Mouse (Mus musculus) liver, embryonic 11.5 days (tissue): ENCODE measurements around the gene Clpb. TPM values are rescaled to one million over a fixed set of nuclear protein-coding genes. Genes with fewer than 3 reads are reported as not detected.

Experiments used
- ATAC-seq: fragments of 200-750 bp; cut with Nextera tagmentation; replicated peaks from 2 replicates; pipeline ENCODE4 v1.8.0; 2017; ENCODE audit warnings: moderate number of reproducible peaks, mild to moderate bottlenecking, moderate TSS enrichment, moderate library complexity; ENCODE audit not compliant: low FRiP score
- DNase-seq: peaks from one replicate; pipeline ENCODE4 v3.0.0-alpha.2; 2017; ENCODE audit warnings: low spot score
- H3K27ac ChIP-seq: fragments of 300-500 bp; sonication (generic); 2 replicates; pipeline ENCODE4 v1.5.1; 2014; ENCODE audit warnings: mild to moderate bottlenecking, low read depth, low read length, control low read depth
- H3K27me3 ChIP-seq: fragments of 300-500 bp; sonication (generic); replicated peaks from 2 replicates; pipeline ENCODE4 v1.6.1; 2014; ENCODE audit warnings: low read length, mixed read lengths; ENCODE audit not compliant: control insufficient read depth, insufficient read depth
- H3K36me3 ChIP-seq: fragments of 300-500 bp; sonication (generic); 2 replicates; pipeline ENCODE4 v1.6.1; 2014; ENCODE audit warnings: mild to moderate bottlenecking, low read length, moderate library complexity, mixed read lengths; ENCODE audit not compliant: control insufficient read depth, insufficient read depth
- H3K4me1 ChIP-seq: fragments of 300-500 bp; sonication (generic); replicated peaks from 2 replicates; pipeline ENCODE4 v1.6.1; 2014; ENCODE audit warnings: low read length, mixed read lengths; ENCODE audit not compliant: control insufficient read depth, insufficient read depth
- H3K4me2 ChIP-seq: fragments of 300-500 bp; sonication (generic); 2 replicates; pipeline ENCODE4 v1.6.1; 2014; ENCODE audit warnings: mild to moderate bottlenecking, control low read depth, moderate library complexity
- H3K4me3 ChIP-seq: fragments of 300-500 bp; sonication (generic); 2 replicates; pipeline ENCODE4 v1.5.1; 2014; ENCODE audit warnings: low read depth, low read length, control low read depth
- H3K9ac ChIP-seq: fragments of 300-500 bp; sonication (generic); 2 replicates; pipeline ENCODE4 v1.6.1; 2014; ENCODE audit warnings: low read depth, low read length, control low read depth
- H3K9me3 ChIP-seq: fragments of 300-500 bp; sonication (generic); 2 replicates; pipeline ENCODE4 v1.6.1; 2016; ENCODE audit warnings: low read length, inconsistent platforms, mixed read lengths; ENCODE audit not compliant: control insufficient read depth
- WGBS: fragments of 180-500 bp; shearing (Covaris S2); extraction: QIAGEN DNeasy Blood & Tissue Kit; methylation state at CpG from one replicate; pipeline ENCODE4 v1.1.7; 2014; 5-methylcytosine and 5-hydroxymethylcytosine counted together
- polyA plus RNA-seq: library from polyadenylated mRNA; unstranded; fragments of >200 nt; fragmentation: Nextera tagmentation; extraction: Ambion mirVana; gene quantifications from 2 replicates; pipeline ENCODE4 v1.2.1, GENCODE M21; 2014

Clpb gene
- polyA plus RNA-seq, 1 experiment from 2014 or later: 51.3 TPM

DNA sequence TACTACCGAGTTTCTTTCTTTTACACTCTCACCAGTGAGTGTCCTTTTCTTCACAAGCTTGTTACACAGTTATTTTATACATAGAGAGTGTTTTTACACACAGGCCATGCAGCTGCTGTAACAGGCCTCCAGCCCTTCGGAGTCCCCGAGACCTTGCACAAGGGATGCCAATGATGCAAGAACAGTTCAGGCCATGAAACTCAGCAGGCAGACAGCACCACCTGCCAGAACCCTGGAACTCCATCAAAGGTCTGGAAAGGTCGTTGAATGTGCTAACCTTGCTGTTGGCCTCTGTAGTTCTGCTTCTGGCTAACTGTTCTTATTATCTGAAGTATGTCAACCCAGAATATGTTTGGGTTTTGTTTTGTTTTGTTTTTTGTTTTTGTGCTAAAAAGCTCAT is 8.5 kb upstream of the Clpb start:
- WGBS: 73% methylated on average over 4 of the region's 4 CpGs
- no peak for DNase-seq

DNA sequence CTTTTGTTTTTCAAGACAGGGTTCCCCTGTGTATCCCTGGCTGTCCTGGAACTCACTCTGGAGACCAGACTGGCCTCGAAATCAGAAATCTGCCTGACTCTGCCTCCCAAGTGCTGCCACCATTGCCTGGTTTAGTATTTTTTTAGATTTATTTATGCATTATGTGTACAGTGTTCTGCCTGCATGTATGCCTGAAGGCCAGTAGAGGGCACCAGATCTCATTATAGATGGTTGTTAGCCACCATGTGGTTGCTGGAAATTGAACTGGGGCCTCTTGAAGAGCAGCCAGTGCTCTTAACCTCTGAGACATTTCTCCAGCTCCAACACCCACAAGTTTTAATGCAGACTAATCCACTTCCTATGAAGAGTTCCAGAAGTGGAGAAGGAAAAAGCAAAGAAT is 1.4 kb upstream of the Clpb start:
- Histone ChIP-seq H3K4me1 (peaks cover 6% of the 10 kb centered on the region; the same call in 1 of the 2 replicates), H3K9me3 (no peaks in the 10 kb centered on the region), H3K27me3 (no peaks in the 10 kb centered on the region), H3K27ac (no peak overlapping the region), H3K36me3 (no peaks in the 10 kb centered on the region), H3K4me3 (no peak overlapping the region), H3K9ac (no peak overlapping the region), H3K4me2 (no peak overlapping the region)
- 81% methylated on average over 1 of the region's 1 CpGs for WGBS
- DNase-seq (no peak), ATAC-seq (no peak)

More for the DNA sequence above, 8.5 kb upstream of the Clpb start:
- H3K36me3 ChIP-seq: no peaks in the 10 kb centered on the region
- H3K4me2 ChIP-seq: no peak overlapping the region
- no peak overlapping the region for H3K27ac ChIP-seq
- no peak for ATAC-seq
- H3K9me3 ChIP-seq: no peaks in the 10 kb centered on the region
- no peak overlapping the region for H3K9ac ChIP-seq
- no peak overlapping the region for H3K4me3 ChIP-seq
- no peaks in the 10 kb centered on the region for H3K4me1 ChIP-seq
- H3K27me3 ChIP-seq: no peaks in the 10 kb centered on the region

GRCm38 (mm10) chr7:101666581-101666980 is 3.1 kb downstream of the Clpb start:
- Histone ChIP-seq H3K9ac (no peak overlapping the region), H3K4me1 (peaks cover 6% of the 10 kb centered on the region), H3K27ac (no peak overlapping the region), H3K9me3 (no peaks in the 10 kb centered on the region), H3K27me3 (no peaks in the 10 kb centered on the region), H3K4me2 (no peak overlapping the region), H3K36me3 (no peaks in the 10 kb centered on the region), H3K4me3 (no peak overlapping the region)
- WGBS: 32% methylated on average over 3 of the region's 3 CpGs
- ATAC-seq (no peak), DNase-seq (no peak)

- 0 out of 2 replicates have a peak, but pooled peaks have one; percentile 45 for ATAC-seq
- Histone ChIP-seq H3K9ac (no peak overlapping the region), H3K4me3 (no peak overlapping the region), H3K4me2 (no peak overlapping the region), H3K4me1 (peaks cover 15% of the 10 kb centered on the region), H3K36me3 (no peaks in the 10 kb centered on the region), H3K27me3 (no peaks in the 10 kb centered on the region), H3K27ac (no peak overlapping the region; the same call in 1 of the 2 replicates), H3K9me3 (no peaks in the 10 kb centered on the region)
- DNase-seq: no peak
- 70% methylated on average over 5 of the region's 5 CpGs for WGBS
Observed at GRCm38 (mm10) chr7:101671601-101672280, 8.3 kb downstream of the Clpb start.

DNA sequence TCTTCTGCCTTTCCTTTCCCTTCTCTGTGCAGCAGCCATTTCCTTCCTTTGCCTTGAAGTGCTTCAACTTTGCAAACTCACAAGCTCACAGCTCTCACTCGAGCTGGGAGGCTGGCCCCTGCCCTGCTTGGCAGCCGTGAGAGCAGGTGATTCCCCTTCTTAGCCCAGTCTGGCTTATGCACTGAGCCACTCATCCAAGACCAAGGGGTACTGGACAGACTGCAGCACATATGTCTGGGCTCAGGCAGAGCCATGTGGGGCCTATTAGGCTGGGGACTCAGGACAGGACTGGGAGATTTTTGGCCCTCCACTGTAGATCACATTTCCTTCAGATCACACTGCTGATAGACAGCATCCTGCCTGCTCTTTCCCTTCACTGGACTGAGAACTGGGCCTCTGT is 10.1 kb downstream of the Clpb start:
- Histone ChIP-seq H3K9ac (no peak overlapping the region), H3K4me3 (no peak overlapping the region), H3K36me3 (no peaks in the 10 kb centered on the region), H3K27ac (no peak overlapping the region), H3K27me3 (no peaks in the 10 kb centered on the region), H3K9me3 (no peaks in the 10 kb centered on the region), H3K4me2 (no peak overlapping the region), H3K4me1 (peaks cover 20% of the 10 kb centered on the region)
- ATAC-seq: no peak
- DNase-seq: no peak
- WGBS: 54% methylated on average over 2 of the region's 2 CpGs

DNA sequence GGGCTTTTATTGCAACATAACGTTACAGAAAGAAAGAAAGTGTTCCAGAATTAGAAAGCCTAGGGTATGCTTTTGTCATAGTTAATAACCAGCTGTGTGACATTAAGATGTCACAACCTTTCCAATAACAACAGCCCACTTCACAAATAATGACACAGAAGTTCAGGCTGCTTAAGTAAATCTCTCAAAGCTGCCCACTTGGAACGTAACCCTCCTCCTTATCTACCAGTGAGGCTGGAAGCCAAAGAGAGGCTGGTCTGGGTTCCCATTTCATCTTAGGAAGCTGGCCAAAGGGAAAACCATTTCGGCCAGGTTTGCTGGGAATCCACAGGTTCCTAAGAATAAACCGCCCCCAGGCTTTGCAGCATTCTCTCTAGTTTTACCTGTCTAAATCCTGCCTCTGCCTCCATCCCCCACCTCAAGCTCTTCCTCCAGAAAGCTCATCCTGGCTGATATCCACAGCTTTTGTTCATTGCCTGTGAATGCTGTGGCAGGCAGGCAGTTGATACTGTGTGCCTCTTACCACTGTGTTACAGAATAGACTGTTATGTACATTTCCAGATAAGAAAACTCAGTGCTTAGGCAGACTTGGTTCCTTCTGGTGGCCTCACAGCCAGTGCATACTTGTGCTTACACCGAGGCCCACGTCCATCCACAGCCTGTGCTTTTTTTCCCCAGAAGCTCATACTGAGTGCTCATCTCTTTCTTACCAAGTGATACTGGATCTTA is 12.8 kb downstream of the Clpb start:
- Histone ChIP-seq H3K27me3 (no peaks in the 10 kb centered on the region), H3K9me3 (no peaks in the 10 kb centered on the region), H3K4me1 (peaks cover 23% of the 10 kb centered on the region), H3K4me3 (no peak overlapping the region), H3K9ac (no peak overlapping the region), H3K27ac (no peak overlapping the region), H3K4me2 (no peak overlapping the region), H3K36me3 (no peaks in the 10 kb centered on the region)
- DNase-seq (no peak), ATAC-seq (0 out of 2 replicates have a peak, but pooled peaks have one; percentile 45)
- 59% methylated on average over 6 of the region's 6 CpGs for WGBS

DNA sequence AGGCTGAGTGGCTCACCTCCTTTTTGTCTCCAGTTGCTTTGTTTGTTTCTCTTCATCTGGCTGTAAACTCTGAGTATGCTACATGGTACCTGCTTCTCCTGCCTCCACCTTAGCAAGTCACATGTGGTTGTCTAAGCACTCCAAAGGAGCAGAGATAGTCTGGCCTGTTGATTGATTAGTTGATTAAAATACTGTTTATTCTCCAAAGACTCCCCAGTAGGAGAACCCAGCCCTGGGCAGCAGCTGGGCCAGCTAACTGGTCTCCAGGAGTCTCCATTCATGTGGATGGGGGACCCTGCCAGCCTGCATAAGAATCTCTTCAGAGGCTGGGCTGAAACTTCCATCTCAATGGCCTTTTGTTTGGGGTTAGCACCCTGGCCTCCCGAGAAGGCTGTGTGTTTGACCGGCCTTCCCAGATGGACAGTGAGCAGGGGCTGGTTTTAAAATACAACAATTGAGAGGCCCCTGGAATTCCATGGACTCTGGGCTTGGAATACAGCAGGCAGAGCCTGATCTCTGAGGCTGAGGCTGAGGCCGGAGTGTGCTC is 13.4 kb downstream of the Clpb start:
- H3K36me3 ChIP-seq: no peaks in the 10 kb centered on the region
- H3K27ac ChIP-seq: no peak overlapping the region
- no peaks in the 10 kb centered on the region for H3K9me3 ChIP-seq
- H3K4me3 ChIP-seq: no peak overlapping the region
- ATAC-seq (no peak), DNase-seq (no peak)
- no peak overlapping the region for H3K9ac ChIP-seq
- peaks cover 29% of the 10 kb centered on the region for H3K4me1 ChIP-seq
- no peaks in the 10 kb centered on the region for H3K27me3 ChIP-seq
- H3K4me2 ChIP-seq: no peak overlapping the region
- WGBS: 65% methylated on average over 3 of the region's 3 CpGs

DNA sequence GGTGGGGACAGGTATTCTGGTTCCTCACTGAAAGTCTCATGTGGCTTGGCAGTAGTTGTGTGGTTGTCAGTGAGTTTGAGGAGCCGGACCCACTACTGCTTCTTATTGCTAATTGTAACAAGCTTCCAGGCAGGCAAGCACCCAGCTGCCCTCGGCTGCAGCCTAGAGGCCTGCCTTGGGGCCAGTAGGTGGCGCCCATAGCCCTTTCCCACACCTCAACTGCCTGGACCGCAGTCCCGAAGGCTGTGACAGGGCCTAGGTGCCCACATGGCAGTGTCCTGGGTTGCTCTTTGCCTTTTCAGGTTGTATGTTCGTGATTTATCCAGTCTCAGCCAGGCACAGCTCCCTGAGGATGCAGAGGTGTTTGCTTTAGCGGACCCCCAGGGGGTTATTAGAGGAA is 16.2 kb downstream of the Clpb start:
- Histone ChIP-seq H3K9me3 (no peaks in the 10 kb centered on the region), H3K9ac (no peak overlapping the region), H3K36me3 (no peaks in the 10 kb centered on the region), H3K27me3 (no peaks in the 10 kb centered on the region), H3K27ac (no peak overlapping the region), H3K4me1 (peaks cover 39% of the 10 kb centered on the region), H3K4me3 (no peak overlapping the region), H3K4me2 (no peak overlapping the region)
- peak; percentile 63 for DNase-seq
- peak; percentile 74; the same call in 1 of the 2 replicates for ATAC-seq
- WGBS: 21% methylated on average over 7 of the region's 7 CpGs
